Mouse (Mus musculus) midbrain, postnatal 0 days (tissue): ENCODE results near the gene Urah. TPM values are rescaled to one million over a fixed set of nuclear protein-coding genes. Genes with fewer than 3 reads are reported as not detected.

ENCODE experiments used
- ATAC-seq: fragments of 200-750 bp; cut with Nextera tagmentation; 2 replicates; pipeline ENCODE4 v1.8.0; 2017; ENCODE audit warnings: moderate number of reproducible peaks, mild to moderate bottlenecking, moderate TSS enrichment, moderate library complexity; ENCODE audit not compliant: low FRiP score
- DNase-seq: peaks from one replicate; pipeline ENCODE4 v3.0.0-alpha.2; 2015; ENCODE audit warnings: low spot score
- H3K27ac ChIP-seq: fragments of 300-500 bp; sonication (generic); 2 replicates; pipeline ENCODE4 v1.5.1; 2014; ENCODE audit warnings: low read depth, mild to moderate bottlenecking, low read length, mixed read lengths
- H3K27me3 ChIP-seq: fragments of 300-500 bp; sonication (generic); 2 replicates; pipeline ENCODE4 v1.6.1; 2014; ENCODE audit warnings: low read length, control low read depth, mixed read lengths; ENCODE audit not compliant: insufficient read depth
- H3K36me3 ChIP-seq: fragments of 300-500 bp; sonication (generic); 2 replicates; pipeline ENCODE4 v1.6.1; 2014; ENCODE audit warnings: low read length, control low read depth, mixed read lengths; ENCODE audit not compliant: insufficient read depth
- H3K4me1 ChIP-seq: fragments of 300-500 bp; sonication (generic); 2 replicates; pipeline ENCODE4 v1.6.1; 2014; ENCODE audit warnings: mild to moderate bottlenecking, control low read depth, antibody characterized with exemption, low read length, mixed read lengths; ENCODE audit not compliant: insufficient read depth
- H3K4me2 ChIP-seq: fragments of 300-500 bp; sonication (generic); 2 replicates; pipeline ENCODE4 v1.6.1; 2014; ENCODE audit warnings: low read depth, mild to moderate bottlenecking, low read length, mixed read lengths; ENCODE audit not compliant: poor library complexity, severe bottlenecking
- H3K4me3 ChIP-seq: fragments of 300-500 bp; sonication (generic); 2 replicates; pipeline ENCODE4 v1.5.1; 2014; ENCODE audit warnings: low read depth, mild to moderate bottlenecking, low read length, moderate library complexity
- H3K9ac ChIP-seq: fragments of 300-500 bp; sonication (generic); replicated peaks from 2 replicates; pipeline ENCODE4 v1.6.1; 2014; ENCODE audit warnings: mild to moderate bottlenecking, low read length, moderate library complexity, mixed read lengths; ENCODE audit not compliant: poor library complexity, severe bottlenecking
- H3K9me3 ChIP-seq: fragments of 300-500 bp; sonication (generic); 2 replicates; pipeline ENCODE4 v1.6.1; 2016; ENCODE audit warnings: low read length, control low read depth
- CTCF ChIP-seq: IDR thresholded peaks from 2 replicates; pipeline ENCODE4 v1.5.1; 2016; ENCODE audit warnings: antibody characterized with exemption, mild to moderate bottlenecking
- WGBS: fragments of 180-500 bp; shearing (Covaris S2); extraction: QIAGEN DNeasy Blood & Tissue Kit; methylation state at CpG from one replicate; pipeline ENCODE4 v1.1.7; 2014; 5-methylcytosine and 5-hydroxymethylcytosine counted together
- polyA plus RNA-seq: library from polyadenylated mRNA; unstranded; fragments of >200 nt; fragmentation: Nextera tagmentation; extraction: Ambion mirVana; gene quantifications from 2 replicates; pipeline ENCODE4 v1.2.1, GENCODE M21; 2015
- total RNA-seq: library from RNA; depleted of rRNA; stranded (reverse); fragments of >200 nt; gene quantifications from 2 replicates; pipeline ENCODE4 v1.2.3, GENCODE M21; 2014

Gene Urah
- total and polyA plus RNA-seq, 2 experiments from 2014 or later: 0.23 to 0.71 TPM

- Histone ChIP-seq H3K4me2 (peak within 1 kb of the TSS; percentile 96), H3K27ac (peak within 1 kb of the TSS; percentile 95), H3K4me3 (peak within 1 kb of the TSS; percentile 81), H3K36me3 (peaks cover 47% of the 10 kb centered on the region), H3K9ac (peak within 1 kb of the TSS; percentile 97), H3K4me1 (peaks cover 15% of the 10 kb centered on the region; the same call in 1 of the 2 replicates), H3K9me3 (no peaks in the 10 kb centered on the region), H3K27me3 (no peaks in the 10 kb centered on the region)
- peak; percentile 84 for DNase-seq
- WGBS: under 1% methylated on average over 47 of the region's 50 CpGs
- TF ChIP-seq CTCF: no peak
- peak; percentile 73 for ATAC-seq
These were observed 22.1 kb downstream of the Urah start, which contains the start of gene Ric8a for GRCm38 (mm10) chr7:140856785-140857549. Gene Ric8a (plus strand): TSS chr7:140856957.

- peaks cover 48% of the 10 kb centered on the region for H3K36me3 ChIP-seq
- no peak for TF ChIP-seq CTCF
- peak within 1 kb of the TSS; percentile 81 for H3K4me3 ChIP-seq
- peak within 1 kb of the TSS; percentile 97 for H3K9ac ChIP-seq
- H3K27ac ChIP-seq: peak within 1 kb of the TSS; percentile 95
- peak; percentile 19 for DNase-seq
- H3K4me1 ChIP-seq: peaks cover 15% of the 10 kb centered on the region; the same call in 1 of the 2 replicates
- H3K4me2 ChIP-seq: peak within 1 kb of the TSS; percentile 96
- no peaks in the 10 kb centered on the region for H3K27me3 ChIP-seq
- no peaks in the 10 kb centered on the region for H3K9me3 ChIP-seq
- WGBS: 36% methylated on average over 40 of the region's 40 CpGs
- peak; percentile 24; the same call in 1 of the 2 replicates for ATAC-seq
These were observed 23.0 kb downstream of the Urah start, which contains the start of gene Bet1l for GRCm38 (mm10) chr7:140857550-140858505. Gene Bet1l (minus strand): TSS chr7:140857577.

DNA sequence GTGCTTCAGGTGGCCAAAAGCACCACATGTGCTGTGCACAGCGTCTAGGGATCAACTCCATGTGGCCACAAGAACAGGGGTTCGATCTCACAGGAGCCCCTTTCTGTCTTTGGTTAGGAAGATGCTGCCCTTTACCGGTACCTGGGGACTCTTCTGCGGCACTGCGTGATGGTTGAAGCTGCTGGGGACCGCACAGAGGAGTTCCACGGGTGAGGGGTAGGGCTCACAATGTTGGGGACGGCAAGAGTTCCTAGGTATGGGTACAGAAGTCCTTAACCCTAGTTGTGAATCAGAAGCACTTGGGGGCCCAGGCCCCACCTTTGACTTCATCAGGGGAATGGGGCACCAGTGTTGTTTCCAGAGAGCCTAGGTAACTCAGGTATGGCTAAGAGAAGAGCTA lies 23.9 kb downstream of the Urah start:
- ATAC-seq (no peak), DNase-seq (no peak)
- Histone ChIP-seq H3K4me2 (peak overlapping the region; percentile 96), H3K4me3 (peak overlapping the region; percentile 81; the same call in 1 of the 2 replicates), H3K4me1 (peaks cover 15% of the 10 kb centered on the region; the same call in 1 of the 2 replicates), H3K9me3 (no peaks in the 10 kb centered on the region), H3K27ac (no peak overlapping the region), H3K27me3 (no peaks in the 10 kb centered on the region), H3K36me3 (peaks cover 48% of the 10 kb centered on the region), H3K9ac (peak overlapping the region; percentile 97; the same call in 1 of the 2 replicates)
- 95% methylated on average over 8 of the region's 8 CpGs for WGBS
- TF ChIP-seq CTCF: no peak

GRCm38 (mm10) chr7:140859997-140860396 lies 25.2 kb downstream of the Urah start:
- no peak for TF ChIP-seq CTCF
- DNase-seq (no peak), ATAC-seq (no peak)
- Histone ChIP-seq H3K9ac (no peak overlapping the region), H3K4me3 (no peak overlapping the region), H3K27ac (no peak overlapping the region), H3K36me3 (peaks cover 56% of the 10 kb centered on the region), H3K9me3 (no peaks in the 10 kb centered on the region), H3K4me1 (peaks cover 15% of the 10 kb centered on the region; the same call in 1 of the 2 replicates), H3K27me3 (no peaks in the 10 kb centered on the region), H3K4me2 (no peak overlapping the region)
- 64% methylated on average over 6 of the region's 6 CpGs for WGBS

- Histone ChIP-seq H3K9me3 (no peaks in the 10 kb centered on the region), H3K4me3 (no peak overlapping the region), H3K27me3 (no peaks in the 10 kb centered on the region), H3K4me2 (no peak overlapping the region), H3K9ac (no peak overlapping the region), H3K36me3 (peaks cover 56% of the 10 kb centered on the region), H3K4me1 (peaks cover 11% of the 10 kb centered on the region; the same call in 1 of the 2 replicates), H3K27ac (no peak overlapping the region)
- ATAC-seq: no peak
- no peak for TF ChIP-seq CTCF
- no peak for DNase-seq
- 86% methylated on average over 5 of the region's 5 CpGs for WGBS
These were observed 25.9 kb downstream of the Urah start for GRCm38 (mm10) chr7:140860728-140861127.
